Mouse (Mus musculus): Measurements from ENCODE around the gene Ift52. TPM values are rescaled to one million over a fixed set of nuclear protein-coding genes. Genes with fewer than 3 reads are reported as not detected.

Gene Ift52
- polyA plus RNA-seq, 1 experiment from 2014 or later = 20.6 TPM

DNA sequence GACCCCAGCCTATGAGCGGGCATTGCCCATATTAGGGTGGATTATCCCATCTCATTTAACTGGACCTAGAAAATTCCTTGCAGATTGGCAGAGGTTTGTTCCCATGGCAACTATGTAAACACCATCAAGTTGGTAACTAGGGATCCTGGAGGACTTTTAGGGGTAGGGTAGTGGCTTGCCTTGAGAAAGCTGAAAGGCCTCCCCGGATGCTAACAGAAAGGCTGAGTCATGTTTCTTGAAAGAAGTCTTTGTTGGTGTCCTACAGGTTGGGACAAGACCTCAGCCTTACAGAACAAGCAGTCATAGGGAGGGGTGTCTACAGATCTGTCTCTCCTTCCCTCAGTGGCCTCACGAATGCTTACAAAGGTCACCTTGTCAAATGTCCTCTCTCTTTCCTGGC lies 58.1 kb downstream of the Ift52 start:
- no peak overlapping the region for H3K9ac ChIP-seq
- no peaks in the 10 kb centered on the region for H3K27me3 ChIP-seq
- no peaks in the 10 kb centered on the region for H3K9me3 ChIP-seq (replicated peaks)
- DNase-seq (no peak), ATAC-seq (ENCODE audit: low read depth) (no peak)
- no peak overlapping the region for H3K4me2 ChIP-seq
- 84% methylated on average over 3 of the region's 3 CpGs for whole genome bisulfite sequencing (ENCODE audit: insufficient replicate concordance)
- no peak overlapping the region for H3K4me3 ChIP-seq (replicated peaks)
- H3K4me1 ChIP-seq (replicated peaks) = no peaks in the 10 kb centered on the region
- H3K36me3 ChIP-seq = peaks cover 98% of the 10 kb centered on the region
- no peak overlapping the region for H3K27ac ChIP-seq

DNA sequence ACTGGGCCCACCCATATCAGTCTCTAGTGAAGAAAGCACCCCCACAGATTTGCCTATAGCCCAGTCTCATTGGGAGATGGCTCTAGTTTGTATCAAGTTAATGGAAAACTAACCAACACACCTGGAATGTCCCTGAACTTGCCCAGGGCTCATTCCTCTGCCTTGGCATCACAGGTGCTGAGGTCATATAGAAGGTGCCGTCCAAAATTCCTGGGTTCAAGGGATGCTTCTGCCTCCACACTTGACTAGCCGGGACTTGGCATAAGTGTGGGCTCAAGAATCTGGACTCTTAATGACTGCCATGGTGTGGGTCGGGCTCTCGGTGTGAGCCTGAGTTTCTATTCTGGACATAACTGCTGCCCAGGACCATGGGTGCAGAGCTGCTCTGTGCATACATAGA lies 61.9 kb downstream of the Ift52 start:
- H3K27me3 ChIP-seq = no peaks in the 10 kb centered on the region
- H3K4me1 ChIP-seq (replicated peaks) = no peaks in the 10 kb centered on the region
- peaks cover 92% of the 10 kb centered on the region for H3K36me3 ChIP-seq
- no peak overlapping the region for H3K4me3 ChIP-seq (replicated peaks)
- no peak overlapping the region for H3K9ac ChIP-seq
- H3K27ac ChIP-seq = no peak overlapping the region
- 89% methylated on average over 4 of the region's 4 CpGs for WGBS (ENCODE audit: insufficient replicate concordance)
- H3K9me3 ChIP-seq (replicated peaks) = no peaks in the 10 kb centered on the region
- no peak for DNase-seq
- H3K4me2 ChIP-seq = no peak overlapping the region
- ATAC-seq (ENCODE audit: low read depth) = no peak

DNA sequence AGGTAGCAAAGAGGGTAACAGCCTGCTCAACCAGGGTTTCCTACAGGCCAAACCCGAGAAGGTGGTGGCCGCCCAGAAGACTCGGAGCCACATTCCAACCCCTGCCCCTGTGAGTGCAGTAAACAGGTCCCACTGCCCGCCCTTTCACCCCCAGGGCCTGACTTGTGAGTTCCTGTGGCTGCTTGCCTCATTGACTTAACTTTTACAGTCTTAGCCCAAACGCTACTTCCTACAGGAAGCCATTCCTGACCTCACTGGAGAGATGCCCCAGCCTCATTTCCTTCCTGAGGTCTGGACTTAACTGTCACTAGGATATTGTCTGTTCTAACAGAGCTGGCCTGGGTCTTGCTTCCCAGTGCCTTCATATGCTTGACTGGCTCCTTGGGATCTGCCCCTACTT lies 65.4 kb downstream of the Ift52 start:
- H3K4me3 ChIP-seq (replicated peaks) = no peak overlapping the region
- DNase-seq (no peak), ATAC-seq (ENCODE audit: low read depth) (no peak)
- H3K27ac ChIP-seq = no peak overlapping the region
- no peaks in the 10 kb centered on the region for H3K27me3 ChIP-seq
- no peak overlapping the region for H3K4me2 ChIP-seq
- H3K9me3 ChIP-seq (replicated peaks) = no peaks in the 10 kb centered on the region
- no peaks in the 10 kb centered on the region for H3K4me1 ChIP-seq (replicated peaks)
- 42% methylated on average over 5 of the region's 5 CpGs for WGBS (ENCODE audit: insufficient replicate concordance)
- H3K9ac ChIP-seq = no peak overlapping the region
- H3K36me3 ChIP-seq = peaks cover 69% of the 10 kb centered on the region

DNA sequence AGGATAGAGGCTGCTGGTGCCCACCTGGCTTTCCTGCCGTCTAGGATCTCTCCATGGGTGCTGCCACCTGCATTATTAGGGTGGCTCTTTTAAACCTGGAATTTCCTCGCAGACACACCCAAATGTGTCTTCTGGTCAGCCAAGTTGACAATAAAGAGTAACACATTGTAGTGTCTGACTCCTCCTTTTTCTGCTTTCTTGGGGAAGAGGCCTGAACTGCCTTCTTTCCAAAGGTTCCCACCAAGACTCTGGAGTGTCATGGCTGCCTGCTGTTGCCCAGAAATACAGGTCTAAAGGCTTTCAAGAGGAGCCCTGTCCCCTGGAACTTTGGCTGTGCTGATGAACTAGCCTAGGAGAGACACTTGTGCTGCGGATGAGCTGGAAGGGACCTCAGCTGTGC lies 67.4 kb downstream of the Ift52 start:
- WGBS (ENCODE audit: insufficient replicate concordance) = 77% methylated on average over 3 of the region's 3 CpGs
- Histone ChIP-seq H3K27me3 (no peaks in the 10 kb centered on the region), H3K36me3 (peaks cover 50% of the 10 kb centered on the region)

DNA sequence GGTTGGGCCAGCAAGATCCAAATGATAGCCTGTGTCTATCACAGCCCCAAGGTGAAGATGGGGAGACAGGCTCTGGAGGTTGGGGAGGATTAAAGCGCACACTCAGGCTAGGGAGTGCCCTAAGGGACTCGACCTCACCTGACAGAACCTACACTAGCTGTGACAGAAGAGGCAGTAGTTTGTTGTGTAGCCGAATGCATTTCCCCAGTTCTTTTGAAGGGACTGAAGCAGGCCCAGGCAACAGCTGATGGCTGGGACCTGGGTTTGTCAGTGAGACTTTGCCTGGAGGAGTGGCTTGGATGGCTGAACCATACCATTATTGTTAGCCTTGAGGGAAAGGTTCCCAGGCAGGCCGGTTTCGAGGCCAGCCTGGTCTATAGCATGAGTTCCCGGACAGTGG lies 67.9 kb downstream of the Ift52 start:
- Histone ChIP-seq H3K4me1 (replicated peaks) (no peaks in the 10 kb centered on the region), H3K9ac (no peak overlapping the region), H3K27me3 (no peaks in the 10 kb centered on the region), H3K4me3 (replicated peaks) (no peak overlapping the region), H3K4me2 (no peak overlapping the region), H3K36me3 (peaks cover 44% of the 10 kb centered on the region), H3K27ac (no peak overlapping the region), H3K9me3 (replicated peaks) (no peaks in the 10 kb centered on the region)
- WGBS (ENCODE audit: insufficient replicate concordance) = 78% methylated on average over 6 of the region's 6 CpGs
- no peak for DNase-seq
- ATAC-seq (ENCODE audit: low read depth) = no peak

More for the DNA sequence above, 67.4 kb downstream of the Ift52 start:
- Histone ChIP-seq H3K4me3 (replicated peaks) (no peak overlapping the region), H3K4me2 (no peak overlapping the region), H3K4me1 (replicated peaks) (no peaks in the 10 kb centered on the region), H3K27ac (no peak overlapping the region), H3K9me3 (replicated peaks) (no peaks in the 10 kb centered on the region), H3K9ac (no peak overlapping the region)
- DNase-seq = no peak
- no peak for ATAC-seq (ENCODE audit: low read depth)

DNA sequence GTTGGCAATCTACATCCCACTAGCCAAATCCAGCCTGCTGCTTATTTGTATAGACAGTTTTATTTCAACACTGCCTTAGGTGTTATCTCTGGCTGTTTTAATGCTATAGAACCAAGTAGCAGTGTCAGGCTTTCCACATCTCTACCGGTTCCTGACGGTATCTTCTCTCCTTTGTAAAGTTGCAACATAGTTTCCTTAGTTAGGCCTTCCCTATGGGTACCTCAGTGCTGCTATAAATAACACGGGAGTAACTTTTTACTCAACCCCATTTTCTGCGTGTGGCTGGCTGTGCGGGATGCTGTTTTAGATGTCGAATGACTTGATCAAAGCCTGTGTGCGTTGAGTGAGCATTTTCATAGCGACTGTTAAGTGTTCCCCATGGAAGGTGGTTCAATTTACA lies 69.4 kb downstream of the Ift52 start:
- H3K4me3 ChIP-seq (replicated peaks) = no peak overlapping the region
- DNase-seq (no peak), ATAC-seq (ENCODE audit: low read depth) (no peak)
- H3K4me2 ChIP-seq = no peak overlapping the region
- 44% methylated on average over 8 of the region's 8 CpGs for WGBS (ENCODE audit: insufficient replicate concordance)
- no peaks in the 10 kb centered on the region for H3K9me3 ChIP-seq (replicated peaks)
- H3K9ac ChIP-seq = no peak overlapping the region
- no peaks in the 10 kb centered on the region for H3K4me1 ChIP-seq (replicated peaks)
- H3K36me3 ChIP-seq = peaks cover 33% of the 10 kb centered on the region
- no peak overlapping the region for H3K27ac ChIP-seq
- H3K27me3 ChIP-seq = no peaks in the 10 kb centered on the region

DNA sequence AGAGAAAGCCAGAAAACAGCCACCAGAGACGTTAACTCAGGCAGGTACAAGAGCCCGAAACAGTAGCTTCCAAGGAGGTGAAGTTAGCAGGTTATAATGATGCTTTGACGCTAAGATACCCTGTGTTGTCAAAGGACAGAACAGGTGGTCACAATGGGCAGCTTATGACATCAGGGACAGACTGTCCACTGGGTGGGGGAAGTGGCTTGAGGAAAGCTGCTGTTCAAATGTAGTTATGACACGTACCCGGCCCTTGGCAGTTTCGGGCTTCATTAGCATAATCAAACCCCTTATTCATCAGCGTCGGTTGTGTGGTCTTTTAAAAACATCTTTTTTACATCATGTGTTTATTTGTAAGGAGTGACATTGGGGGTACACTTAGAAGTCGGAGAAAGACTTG lies 70.6 kb downstream of the Ift52 start, which contains the start of gene Gtsf1l:
Gene Gtsf1l, minus strand, starts transcription at position 128 of the 400 bp plus-strand sequence.
- Histone ChIP-seq H3K27me3 (no peaks in the 10 kb centered on the region), H3K36me3 (peaks cover 22% of the 10 kb centered on the region), H3K9ac (no peak within 1 kb of the TSS), H3K9me3 (replicated peaks) (no peaks in the 10 kb centered on the region), H3K4me1 (replicated peaks) (no peaks in the 10 kb centered on the region), H3K4me3 (replicated peaks) (no peak within 1 kb of the TSS), H3K27ac (no peak within 1 kb of the TSS), H3K4me2 (no peak within 1 kb of the TSS)
- DNase-seq (no peak), ATAC-seq (ENCODE audit: low read depth) (no peak)
- 76% methylated on average over 9 of the region's 9 CpGs for WGBS (ENCODE audit: insufficient replicate concordance)

DNA sequence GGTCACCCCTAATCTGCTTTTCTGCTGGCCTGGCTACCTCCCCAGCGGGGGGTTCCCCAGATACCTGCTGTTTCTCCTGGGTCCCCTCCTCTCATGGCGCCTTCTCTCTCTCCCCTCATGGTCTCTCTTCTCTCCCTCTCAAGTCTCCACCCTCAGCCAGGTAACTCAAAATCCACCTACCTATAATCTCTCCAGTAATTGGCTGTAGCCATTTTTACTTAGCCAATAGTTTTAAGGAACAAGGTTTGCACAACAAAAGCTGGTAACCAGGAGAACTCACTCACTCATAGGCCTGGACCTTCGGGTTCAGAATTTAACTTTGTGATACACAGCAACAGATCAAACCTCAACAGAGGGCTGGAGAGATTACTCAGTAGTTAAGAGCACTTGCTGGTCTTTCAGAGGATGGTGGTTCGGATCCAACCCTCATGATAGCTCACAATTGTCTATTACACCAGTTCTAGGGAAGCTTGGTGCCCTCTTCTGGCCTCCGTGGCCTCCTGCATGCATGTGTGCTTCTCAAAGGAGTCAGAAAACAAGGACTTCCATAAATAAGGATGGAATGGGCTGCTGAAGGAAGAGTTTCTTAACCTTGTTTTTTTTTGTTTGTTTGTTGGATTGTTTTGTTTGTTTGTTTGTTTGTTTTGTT lies 72.4 kb downstream of the Ift52 start:
- Histone ChIP-seq H3K27me3 (no peaks in the 10 kb centered on the region), H3K4me3 (replicated peaks) (no peak overlapping the region), H3K9me3 (replicated peaks) (no peaks in the 10 kb centered on the region), H3K4me1 (replicated peaks) (no peaks in the 10 kb centered on the region), H3K27ac (no peak overlapping the region), H3K36me3 (peaks cover 6% of the 10 kb centered on the region), H3K4me2 (no peak overlapping the region), H3K9ac (no peak overlapping the region)
- 51% methylated on average over 5 of the region's 5 CpGs for WGBS (ENCODE audit: insufficient replicate concordance)
- ATAC-seq (ENCODE audit: low read depth) (no peak), DNase-seq (no peak)

DNA sequence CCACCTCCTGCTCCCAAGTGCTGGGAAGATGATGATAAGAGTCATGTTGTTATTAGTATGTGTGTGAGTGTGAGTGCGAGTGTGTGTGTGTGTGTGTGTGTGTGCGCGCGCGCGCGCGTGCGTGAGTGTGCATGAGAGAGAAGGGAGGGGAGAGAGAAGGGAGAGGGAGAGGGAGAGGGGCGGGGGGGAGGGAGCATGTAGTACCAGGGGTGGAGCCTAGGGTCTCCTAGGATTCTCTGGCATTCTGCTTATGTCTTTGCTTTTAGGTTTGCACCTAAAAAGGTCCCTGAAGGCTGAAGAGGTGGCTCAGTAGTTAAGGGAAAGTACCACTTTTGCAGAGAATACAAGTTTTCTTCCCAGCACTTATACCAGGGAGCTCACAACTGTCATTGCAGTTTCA lies 77.8 kb downstream of the Ift52 start:
- no peak overlapping the region for H3K27ac ChIP-seq
- ATAC-seq (ENCODE audit: low read depth) (no peak), DNase-seq (no peak)
- H3K9me3 ChIP-seq (replicated peaks) = no peaks in the 10 kb centered on the region
- no peak overlapping the region for H3K9ac ChIP-seq
- no peaks in the 10 kb centered on the region for H3K36me3 ChIP-seq
- WGBS (ENCODE audit: insufficient replicate concordance) = 89% methylated on average over 10 of the region's 10 CpGs
- peaks cover under 1% of the 10 kb centered on the region; the same call in 1 of the 2 replicates for H3K27me3 ChIP-seq
- no peak overlapping the region for H3K4me3 ChIP-seq (replicated peaks)
- H3K4me1 ChIP-seq (replicated peaks) = no peaks in the 10 kb centered on the region; the same call in 1 of the 2 replicates
- no peak overlapping the region for H3K4me2 ChIP-seq

Small RNA genes lying within 50 kb of the gene (microRNA-seq; reads per million reads assigned to microRNA genes)
- gene Gm22174 (not detected), gene Mir7003 (not detected)

Other genes with a start within 250 kb of the Ift52 start
- gene Srsf6, start 85.8 kb upstream of the Ift52 start, polyA plus RNA-seq (2015; fragmentation: Nextera tagmentation; extraction: Ambion mirVana) = 138 and 164 TPM in 2 replicates
- gene L3mbtl1, start 73.9 kb upstream of the Ift52 start, polyA plus RNA-seq (2015; fragmentation: Nextera tagmentation; extraction: Ambion mirVana) = 0.03 and 0.06 TPM in 2 replicates
- 2.7 and 4.6 TPM in 2 replicates for gene Sgk2, start 30.0 kb upstream of the Ift52 start, polyA plus RNA-seq (2015; fragmentation: Nextera tagmentation; extraction: Ambion mirVana)
- gene Mybl2, start 37.3 kb downstream of the Ift52 start, polyA plus RNA-seq (2015; fragmentation: Nextera tagmentation; extraction: Ambion mirVana) = 45.7 and 50.9 TPM in 2 replicates
- gene Gtsf1l, start 70.5 kb downstream of the Ift52 start, polyA plus RNA-seq (2015; fragmentation: Nextera tagmentation; extraction: Ambion mirVana) = not detected in 2 replicates
- 0.36 and 0.82 TPM in 2 replicates for gene Tox2, start 185.8 kb downstream of the Ift52 start, polyA plus RNA-seq (2015; fragmentation: Nextera tagmentation; extraction: Ambion mirVana)

Data from liver, embryonic 13.5 days (tissue).